Mouse (Mus musculus): ENCODE measurements at regions not wholly inside any gene's neighbourhood (a gene's known extent, or its start where the extent isn't known, plus 50 kb on each side); places are given as distances from the start of the nearest gene placed in this dataset.

GRCm38 (mm10) chr6:112204956-112205355 lies 68.6 kb upstream of the Lmcd1 start:
- TF ChIP-seq EP300 (IDR thresholded peaks at IDR 0.05) (no peak), CTCF (IDR thresholded peaks at IDR 0.05) (no peak)
